Mouse (Mus musculus): ENCODE data around the gene Mfsd4b5.
"Not testable (repeated sequence)": the region's sequence is repeated elsewhere in the genome, so short reads cannot be mapped to it uniquely, and the experiment has no call there.

Mfsd4b5 gene

GRCm38 (mm10) chr10:39986466-39986865 lies at the start of gene Mfsd4b5:
Gene Mfsd4b5 (minus strand): TSS chr10:39986646.
- DNase-seq (ENCODE audit: low read depth, low spot score): no peak

- DNase-seq (ENCODE audit: low read depth, low spot score): no peak
These were observed 48.5 kb upstream of the Mfsd4b5 start for GRCm38 (mm10) chr10:40034956-40035355.

- DNase-seq (ENCODE audit: low read depth, low spot score): no peak
These were observed 46.5 kb upstream of the Mfsd4b5 start for GRCm38 (mm10) chr10:40032897-40033296.

GRCm38 (mm10) chr10:40030716-40031115 lies 44.3 kb upstream of the Mfsd4b5 start:
- no peak for DNase-seq (ENCODE audit: low read depth, low spot score)

GRCm38 (mm10) chr10:40029610-40030009 lies 43.2 kb upstream of the Mfsd4b5 start:
- no peak for DNase-seq (ENCODE audit: low read depth, low spot score)

GRCm38 (mm10) chr10:40028091-40028490 lies 41.6 kb upstream of the Mfsd4b5 start:
- no peak for DNase-seq (ENCODE audit: low read depth, low spot score)

- DNase-seq (ENCODE audit: low read depth, low spot score): no peak
These were observed 40.1 kb upstream of the Mfsd4b5 start for GRCm38 (mm10) chr10:40026546-40026945.

GRCm38 (mm10) chr10:40025560-40025959 lies 39.1 kb upstream of the Mfsd4b5 start:
- no peak for DNase-seq (ENCODE audit: low read depth, low spot score)

- peak; percentile 74 for DNase-seq (ENCODE audit: low read depth, low spot score)
These were observed 38.3 kb upstream of the Mfsd4b5 start, which contains the start of gene Mfsd4b1 for GRCm38 (mm10) chr10:40024554-40025428. Gene Mfsd4b1 (minus strand): TSS chr10:40025268.

- DNase-seq (ENCODE audit: low read depth, low spot score): no peak
These were observed 34.0 kb upstream of the Mfsd4b5 start for GRCm38 (mm10) chr10:40020401-40020800.

- DNase-seq (ENCODE audit: low read depth, low spot score): no peak
These were observed 33.0 kb upstream of the Mfsd4b5 start for GRCm38 (mm10) chr10:40019492-40019891.

- no peak for DNase-seq (ENCODE audit: low read depth, low spot score)
These were observed 31.9 kb upstream of the Mfsd4b5 start for GRCm38 (mm10) chr10:40018261-40018860.

- no peak for DNase-seq (ENCODE audit: low read depth, low spot score)
These were observed 23.1 kb upstream of the Mfsd4b5 start for GRCm38 (mm10) chr10:40009591-40009990.

GRCm38 (mm10) chr10:40008847-40009246 lies 22.4 kb upstream of the Mfsd4b5 start:
- DNase-seq (ENCODE audit: low read depth, low spot score): not testable (repeated sequence)

GRCm38 (mm10) chr10:40007953-40008352 lies 21.5 kb upstream of the Mfsd4b5 start:
- DNase-seq (ENCODE audit: low read depth, low spot score): no peak

- DNase-seq (ENCODE audit: low read depth, low spot score): no peak
These were observed 20.5 kb upstream of the Mfsd4b5 start for GRCm38 (mm10) chr10:40006963-40007362.

GRCm38 (mm10) chr10:40000746-40001145 lies 14.3 kb upstream of the Mfsd4b5 start:
- DNase-seq (ENCODE audit: low read depth, low spot score): no peak

GRCm38 (mm10) chr10:39991155-39991554 lies 4.7 kb upstream of the Mfsd4b5 start:
- DNase-seq (ENCODE audit: low read depth, low spot score): no peak

- DNase-seq (ENCODE audit: low read depth, low spot score): no peak
These were observed 3.8 kb downstream of the Mfsd4b5 start for GRCm38 (mm10) chr10:39982604-39983003.

- no peak for DNase-seq (ENCODE audit: low read depth, low spot score)
These were observed 8.2 kb downstream of the Mfsd4b5 start for GRCm38 (mm10) chr10:39978231-39978630.

GRCm38 (mm10) chr10:39977346-39977745 lies 9.1 kb downstream of the Mfsd4b5 start:
- no peak for DNase-seq (ENCODE audit: low read depth, low spot score)

- DNase-seq (ENCODE audit: low read depth, low spot score): no peak
These were observed 10.7 kb downstream of the Mfsd4b5 start for GRCm38 (mm10) chr10:39975771-39976170.

GRCm38 (mm10) chr10:39974982-39975381 lies 11.5 kb downstream of the Mfsd4b5 start:
- no peak for DNase-seq (ENCODE audit: low read depth, low spot score)
